Mouse (Mus musculus): ENCODE results near the gene Gm14569. TPM values are rescaled to one million over a fixed set of nuclear protein-coding genes. Genes with fewer than 3 reads are reported as not detected.

The Gm14569 gene
- polyA plus RNA-seq, 1 experiment from 2014 or later = not detected

- H3K4me1 ChIP-seq (ENCODE audit: control insufficient read depth, insufficient read depth, low read length) = no peaks in the 10 kb centered on the region
- peak; percentile 21 for DNase-seq (ENCODE audit: low spot score)
- H3K9ac ChIP-seq (ENCODE audit: low read length) = no peak overlapping the region
- H3K9me3 ChIP-seq (replicated peaks; ENCODE audit: control insufficient read depth, low read length) = no peaks in the 10 kb centered on the region
- ATAC-seq = no peak
- H3K27me3 ChIP-seq (replicated peaks; ENCODE audit: control insufficient read depth, insufficient read depth, low read length) = no peaks in the 10 kb centered on the region
- H3K36me3 ChIP-seq (ENCODE audit: control insufficient read depth, insufficient read depth, low read length) = no peaks in the 10 kb centered on the region
- no peak overlapping the region for H3K4me3 ChIP-seq (ENCODE audit: low read depth, low read length)
- H3K27ac ChIP-seq (ENCODE audit: low read depth, low read length) = no peak overlapping the region
- H3K4me2 ChIP-seq (ENCODE audit: low read length) = no peak overlapping the region
- 42% methylated on average over 7 of the region's 7 CpGs for WGBS
Measured at GRCm38 (mm10) chrX:36487996-36488395, 3.6 kb downstream of the Gm14569 start.

GRCm38 (mm10) chrX:36474873-36475272 is 16.8 kb downstream of the Gm14569 start:
- H3K9ac ChIP-seq (ENCODE audit: low read length) = no peak overlapping the region
- H3K4me3 ChIP-seq (ENCODE audit: low read depth, low read length) = no peak overlapping the region
- H3K4me2 ChIP-seq (ENCODE audit: low read length) = no peak overlapping the region
- no peaks in the 10 kb centered on the region for H3K36me3 ChIP-seq (ENCODE audit: control insufficient read depth, insufficient read depth, low read length)
- 88% methylated on average over 3 of the region's 3 CpGs for WGBS
- H3K27me3 ChIP-seq (replicated peaks; ENCODE audit: control insufficient read depth, insufficient read depth, low read length) = no peaks in the 10 kb centered on the region
- no peaks in the 10 kb centered on the region for H3K9me3 ChIP-seq (replicated peaks; ENCODE audit: control insufficient read depth, low read length)
- no peaks in the 10 kb centered on the region for H3K4me1 ChIP-seq (ENCODE audit: control insufficient read depth, insufficient read depth, low read length)
- DNase-seq (ENCODE audit: low spot score) = no peak
- no peak for ATAC-seq
- H3K27ac ChIP-seq (ENCODE audit: low read depth, low read length) = no peak overlapping the region

- H3K27ac ChIP-seq (ENCODE audit: low read depth, low read length) = no peak overlapping the region
- no peak for DNase-seq (ENCODE audit: low spot score)
- H3K36me3 ChIP-seq (ENCODE audit: control insufficient read depth, insufficient read depth, low read length) = no peaks in the 10 kb centered on the region
- H3K9me3 ChIP-seq (replicated peaks; ENCODE audit: control insufficient read depth, low read length) = no peaks in the 10 kb centered on the region
- WGBS = 56% methylated on average over 6 of the region's 6 CpGs
- no peak overlapping the region for H3K9ac ChIP-seq (ENCODE audit: low read length)
- H3K4me1 ChIP-seq (ENCODE audit: control insufficient read depth, insufficient read depth, low read length) = no peaks in the 10 kb centered on the region
- H3K4me2 ChIP-seq (ENCODE audit: low read length) = no peak overlapping the region
- no peaks in the 10 kb centered on the region for H3K27me3 ChIP-seq (replicated peaks; ENCODE audit: control insufficient read depth, insufficient read depth, low read length)
- no peak overlapping the region for H3K4me3 ChIP-seq (ENCODE audit: low read depth, low read length)
- ATAC-seq = no peak
Measured at GRCm38 (mm10) chrX:36474103-36474751, 17.4 kb downstream of the Gm14569 start.

DNA sequence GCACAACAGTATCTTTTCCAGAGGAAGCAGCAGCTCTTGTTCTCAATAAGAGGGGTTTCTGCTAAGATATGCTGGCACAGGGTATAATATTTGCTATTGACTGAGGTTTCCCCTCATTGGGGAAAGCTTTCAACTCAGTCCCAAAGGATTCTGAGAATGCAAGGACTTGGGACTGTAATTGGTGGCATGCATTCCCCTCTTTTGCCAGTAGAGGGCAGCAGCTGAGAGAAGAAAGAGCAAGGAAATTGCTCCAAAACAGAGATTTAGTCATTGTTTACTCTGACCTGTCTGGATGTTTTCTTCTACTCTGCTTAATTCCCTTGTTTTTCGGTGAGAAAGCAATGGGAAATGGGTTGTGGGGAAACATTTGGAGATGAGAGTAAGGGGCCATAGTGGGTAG is 35.6 kb downstream of the Gm14569 start:
- Histone ChIP-seq H3K4me3 (ENCODE audit: low read depth, low read length) (no peak overlapping the region), H3K9ac (ENCODE audit: low read length) (no peak overlapping the region), H3K27me3 (replicated peaks; ENCODE audit: control insufficient read depth, insufficient read depth, low read length) (no peaks in the 10 kb centered on the region), H3K4me2 (ENCODE audit: low read length) (no peak overlapping the region), H3K9me3 (replicated peaks; ENCODE audit: control insufficient read depth, low read length) (no peaks in the 10 kb centered on the region), H3K4me1 (ENCODE audit: control insufficient read depth, insufficient read depth, low read length) (no peaks in the 10 kb centered on the region), H3K27ac (ENCODE audit: low read depth, low read length) (no peak overlapping the region), H3K36me3 (ENCODE audit: control insufficient read depth, insufficient read depth, low read length) (no peaks in the 10 kb centered on the region)
- peak; percentile 4 for DNase-seq (ENCODE audit: low spot score)
- no peak for ATAC-seq
- 50% methylated on average over 1 of the region's 1 CpGs for WGBS

DNA sequence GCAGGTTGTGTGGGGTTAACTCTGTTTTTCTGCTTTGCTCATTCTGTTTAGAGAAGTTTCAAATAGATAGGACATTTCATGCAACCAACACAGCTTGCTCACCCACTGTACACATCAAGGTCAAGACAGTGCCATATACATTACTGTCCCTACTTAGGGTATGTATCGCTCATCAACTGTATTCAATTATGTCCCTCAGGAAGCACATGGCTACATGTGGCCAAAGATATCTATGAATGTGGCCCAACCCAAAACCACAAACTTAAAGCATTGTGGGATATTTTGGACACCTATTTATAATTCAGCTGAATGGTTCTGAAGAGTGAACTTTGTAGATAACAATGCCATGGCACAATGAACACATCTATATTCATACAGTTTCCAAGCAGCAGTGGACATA is 53.7 kb downstream of the Gm14569 start:
- Histone ChIP-seq H3K27me3 (replicated peaks; ENCODE audit: control insufficient read depth, insufficient read depth, low read length) (no peaks in the 10 kb centered on the region), H3K9ac (ENCODE audit: low read length) (no peak overlapping the region), H3K4me3 (ENCODE audit: low read depth, low read length) (no peak overlapping the region), H3K4me1 (ENCODE audit: control insufficient read depth, insufficient read depth, low read length) (no peaks in the 10 kb centered on the region), H3K36me3 (ENCODE audit: control insufficient read depth, insufficient read depth, low read length) (no peaks in the 10 kb centered on the region), H3K27ac (ENCODE audit: low read depth, low read length) (no peak overlapping the region), H3K4me2 (ENCODE audit: low read length) (no peak overlapping the region), H3K9me3 (replicated peaks; ENCODE audit: control insufficient read depth, low read length) (no peaks in the 10 kb centered on the region)
- no peak for ATAC-seq
- 95% methylated on average over 1 of the region's 1 CpGs for WGBS
- DNase-seq (ENCODE audit: low spot score) = no peak

DNA sequence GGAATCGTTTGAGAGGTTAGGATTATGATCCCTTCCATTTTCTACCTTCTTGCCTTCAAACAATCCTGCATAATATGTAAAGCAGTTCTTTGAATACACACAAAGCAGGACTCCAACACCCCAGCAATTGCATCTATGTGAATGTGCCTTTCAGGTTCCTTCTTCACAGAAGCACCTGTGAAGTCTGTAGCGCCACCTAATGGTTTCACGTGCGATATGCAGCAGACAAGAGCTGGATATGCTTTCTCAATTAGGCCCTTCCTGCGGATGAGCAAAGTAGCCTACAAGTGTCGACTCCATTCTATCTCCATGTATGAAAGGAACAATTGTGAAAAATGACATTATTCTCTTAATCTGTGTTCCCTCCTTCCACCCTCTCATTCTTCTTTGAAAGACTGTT is 56.6 kb downstream of the Gm14569 start:
- Histone ChIP-seq H3K9me3 (replicated peaks; ENCODE audit: control insufficient read depth, low read length) (no peaks in the 10 kb centered on the region), H3K4me3 (ENCODE audit: low read depth, low read length) (no peak overlapping the region)

DNA sequence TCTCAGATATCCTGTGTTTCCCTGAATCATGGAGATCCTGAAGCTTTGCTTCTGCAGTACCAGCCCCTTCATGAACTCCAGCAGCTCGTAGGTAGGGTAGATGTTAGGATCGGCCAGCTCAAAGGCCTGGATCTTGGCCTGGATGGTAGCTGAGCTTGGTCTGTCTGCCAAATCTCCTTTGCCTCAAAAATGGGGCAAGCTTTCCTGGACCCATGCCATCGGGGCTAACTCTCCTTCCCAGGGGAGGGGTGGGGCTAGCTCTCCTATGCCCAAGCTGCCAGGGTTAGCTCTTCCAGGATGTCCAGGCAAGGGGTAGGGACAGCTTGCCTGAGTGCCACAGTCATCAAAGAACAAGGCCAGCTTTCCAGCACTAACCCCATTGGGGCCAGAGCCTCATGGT is 72.5 kb downstream of the Gm14569 start:
- H3K9ac ChIP-seq (ENCODE audit: low read length) = no peak overlapping the region
- H3K4me1 ChIP-seq (ENCODE audit: control insufficient read depth, insufficient read depth, low read length) = no peaks in the 10 kb centered on the region
- H3K27ac ChIP-seq (ENCODE audit: low read depth, low read length) = no peak overlapping the region
- WGBS = 82% methylated on average over 3 of the region's 3 CpGs
- no peak overlapping the region for H3K4me3 ChIP-seq (ENCODE audit: low read depth, low read length)
- no peaks in the 10 kb centered on the region for H3K27me3 ChIP-seq (replicated peaks; ENCODE audit: control insufficient read depth, insufficient read depth, low read length)
- ATAC-seq (no peak), DNase-seq (ENCODE audit: low spot score) (no peak)
- no peaks in the 10 kb centered on the region for H3K36me3 ChIP-seq (ENCODE audit: control insufficient read depth, insufficient read depth, low read length)
- H3K9me3 ChIP-seq (replicated peaks; ENCODE audit: control insufficient read depth, low read length) = no peaks in the 10 kb centered on the region
- H3K4me2 ChIP-seq (ENCODE audit: low read length) = no peak overlapping the region

More for the DNA sequence above, 56.6 kb downstream of the Gm14569 start:
- Histone ChIP-seq H3K4me1 (ENCODE audit: control insufficient read depth, insufficient read depth, low read length) (no peaks in the 10 kb centered on the region), H3K36me3 (ENCODE audit: control insufficient read depth, insufficient read depth, low read length) (no peaks in the 10 kb centered on the region), H3K27ac (ENCODE audit: low read depth, low read length) (no peak overlapping the region), H3K4me2 (ENCODE audit: low read length) (no peak overlapping the region), H3K9ac (ENCODE audit: low read length) (no peak overlapping the region), H3K27me3 (replicated peaks; ENCODE audit: control insufficient read depth, insufficient read depth, low read length) (no peaks in the 10 kb centered on the region)
- 50% methylated on average over 6 of the region's 6 CpGs for WGBS
- DNase-seq (ENCODE audit: low spot score) = peak; percentile 20
- no peak for ATAC-seq

DNA sequence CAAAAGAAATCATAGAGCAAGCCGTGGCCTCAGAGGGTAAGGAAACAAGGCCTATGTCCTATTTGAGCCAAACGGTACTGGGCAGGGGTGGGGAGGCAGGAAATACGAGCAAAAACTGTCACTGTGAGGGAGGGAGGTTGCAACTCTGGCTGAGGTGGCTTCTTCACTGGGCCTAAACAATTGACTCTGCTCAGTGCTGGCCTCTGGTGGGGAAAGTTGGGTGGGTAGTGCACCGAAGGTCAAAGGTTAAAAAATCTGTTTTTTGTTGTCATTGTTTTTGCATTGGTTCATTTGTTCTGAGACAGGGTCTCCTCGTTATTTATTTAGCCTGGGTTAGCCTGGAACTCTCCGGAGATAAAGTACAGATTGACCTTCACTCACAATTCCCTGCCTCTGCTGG is 89.3 kb downstream of the Gm14569 start:
- no peak overlapping the region for H3K9ac ChIP-seq (ENCODE audit: low read length)
- no peaks in the 10 kb centered on the region for H3K9me3 ChIP-seq (replicated peaks; ENCODE audit: control insufficient read depth, low read length)
- H3K4me2 ChIP-seq (ENCODE audit: low read length) = no peak overlapping the region
- H3K27ac ChIP-seq (ENCODE audit: low read depth, low read length) = no peak overlapping the region
- no peaks in the 10 kb centered on the region for H3K4me1 ChIP-seq (ENCODE audit: control insufficient read depth, insufficient read depth, low read length)
- H3K36me3 ChIP-seq (ENCODE audit: control insufficient read depth, insufficient read depth, low read length) = no peaks in the 10 kb centered on the region
- DNase-seq (ENCODE audit: low spot score) (no peak), ATAC-seq (no peak)
- 70% methylated on average over 6 of the region's 6 CpGs for WGBS
- H3K4me3 ChIP-seq (ENCODE audit: low read depth, low read length) = no peak overlapping the region
- no peaks in the 10 kb centered on the region for H3K27me3 ChIP-seq (replicated peaks; ENCODE audit: control insufficient read depth, insufficient read depth, low read length)

DNA sequence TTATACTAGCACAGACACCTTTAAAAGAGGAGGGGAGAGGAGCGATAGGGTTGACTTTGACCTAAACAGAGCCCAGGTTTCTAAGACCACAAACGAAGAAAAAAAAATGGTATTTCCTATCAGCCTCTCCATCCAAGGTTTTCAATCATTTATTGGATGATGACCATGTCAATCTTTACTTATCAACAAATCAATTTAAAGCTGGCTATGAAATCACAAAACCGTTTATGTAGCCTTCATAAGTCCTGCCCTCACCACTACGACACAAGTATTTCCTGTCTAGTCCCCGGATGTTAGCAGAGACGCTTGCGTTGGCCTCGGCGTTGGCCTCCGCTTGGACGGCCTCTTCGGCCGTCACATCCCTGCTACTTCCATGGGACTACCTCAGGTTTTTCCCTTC is 90.7 kb downstream of the Gm14569 start, which contains the start of gene Gm6268:
Gene Gm6268, plus strand, starts transcription at position 301 of the 400 bp plus-strand sequence.
- H3K4me1 ChIP-seq (ENCODE audit: control insufficient read depth, insufficient read depth, low read length) = no peaks in the 10 kb centered on the region
- ATAC-seq (no peak), DNase-seq (ENCODE audit: low spot score) (no peak)
- no peak within 1 kb of the TSS for H3K27ac ChIP-seq (ENCODE audit: low read depth, low read length)
- H3K27me3 ChIP-seq (replicated peaks; ENCODE audit: control insufficient read depth, insufficient read depth, low read length) = no peaks in the 10 kb centered on the region
- no peak within 1 kb of the TSS for H3K4me3 ChIP-seq (ENCODE audit: low read depth, low read length)
- no peak within 1 kb of the TSS for H3K4me2 ChIP-seq (ENCODE audit: low read length)
- H3K9ac ChIP-seq (ENCODE audit: low read length) = no peak within 1 kb of the TSS
- H3K9me3 ChIP-seq (replicated peaks; ENCODE audit: control insufficient read depth, low read length) = no peaks in the 10 kb centered on the region
- 91% methylated on average over 13 of the region's 13 CpGs for WGBS
- H3K36me3 ChIP-seq (ENCODE audit: control insufficient read depth, insufficient read depth, low read length) = no peaks in the 10 kb centered on the region

Measured in forebrain, embryonic 14.5 days (tissue).